Mouse (Mus musculus) T-cell, adult 66 days (primary cell): Measurements from ENCODE around the gene Ifitm10. TPM values are rescaled to one million over a fixed set of nuclear protein-coding genes. Genes with fewer than 3 reads are reported as not detected.

Experiments used
- total RNA-seq, 2 experiments: library from RNA; stranded (reverse); gene quantifications; 3 replicates in 1 of 2; 4 replicates in 1 of 2; pipeline ENCODE4 v1.2.4; 2023

Gene Ifitm10
- 10 to 100 TPM; 17.0 to 21.9 TPM for total RNA-seq

DNA sequence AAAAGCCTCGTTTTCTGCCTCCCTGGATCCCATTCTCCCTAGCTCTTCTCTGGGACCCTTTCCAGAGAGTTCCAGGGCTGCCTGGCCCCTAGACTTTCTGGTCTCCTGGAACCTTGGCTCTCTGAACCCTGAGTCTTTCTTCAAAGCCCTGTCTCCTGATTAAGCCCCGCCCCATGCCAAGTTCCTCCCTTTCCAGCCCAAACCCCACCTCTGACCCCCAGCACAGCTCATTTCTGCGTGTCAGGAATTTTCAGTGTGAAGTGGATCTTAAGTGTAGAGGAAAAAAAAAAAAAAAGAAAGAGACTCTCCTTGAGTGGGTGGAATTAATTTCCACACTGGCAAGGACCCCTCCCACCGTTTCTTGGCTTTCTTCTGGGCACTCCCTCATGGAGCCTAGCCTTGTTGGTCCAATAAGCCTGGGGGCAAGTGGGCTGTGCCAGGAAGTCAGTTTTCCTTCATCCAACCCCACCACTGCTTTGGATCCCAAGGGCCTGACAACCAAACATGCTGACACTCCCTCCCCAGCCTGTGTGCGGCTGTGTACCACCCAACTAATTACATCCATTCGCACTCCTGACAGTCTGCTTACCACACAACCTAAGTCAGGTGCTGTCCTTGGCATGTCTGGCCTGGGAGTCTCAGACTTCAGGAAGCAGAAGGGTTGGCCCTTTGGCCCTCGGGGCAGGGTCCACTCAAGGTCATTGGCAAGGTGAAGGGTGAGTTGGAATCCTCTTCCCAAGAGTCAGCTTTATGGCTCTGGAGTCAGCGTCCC lies at the start of gene Ifitm10:
Ifitm10 (minus strand) TSS at position 113 of the 772 bp plus-strand sequence.

DNA sequence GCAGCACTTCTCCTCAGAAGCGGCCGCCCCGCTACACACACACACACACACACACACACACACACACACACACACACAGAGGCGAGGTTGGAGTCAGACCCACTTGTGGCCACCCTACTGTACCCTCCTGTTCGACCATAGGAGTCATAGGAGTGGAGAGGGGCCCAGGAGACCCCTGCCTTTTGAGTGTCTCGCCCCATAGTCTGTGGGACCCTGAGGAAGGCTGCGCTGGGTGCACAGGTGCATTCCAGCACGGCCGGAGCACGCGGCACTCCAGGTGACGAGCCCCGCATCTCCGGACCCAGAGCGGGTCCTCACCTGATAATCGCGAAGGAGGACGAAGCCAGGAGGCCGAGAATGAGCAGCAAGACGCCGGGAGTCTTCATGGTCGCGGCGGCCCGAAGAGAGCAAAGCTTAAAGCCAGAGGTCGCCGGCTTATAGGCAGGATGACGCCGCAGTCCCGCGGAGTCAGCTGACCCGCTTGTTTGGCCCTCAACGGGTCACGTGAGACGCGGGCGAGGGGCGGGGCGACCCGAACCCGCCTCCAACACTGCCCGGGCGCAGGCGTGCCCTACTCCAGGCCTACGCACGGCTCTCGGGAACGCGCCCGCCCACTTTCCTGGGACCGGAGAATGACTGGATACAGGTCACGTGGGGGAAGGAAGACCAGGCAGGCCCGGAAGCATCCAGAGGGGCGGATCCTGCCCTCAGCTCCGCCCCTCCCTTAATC lies 14.0 kb upstream of the Ifitm10 start, which contains the start of gene Ctsd:
Ctsd (minus strand) TSS at position 620 of the 730 bp plus-strand sequence.

DNA sequence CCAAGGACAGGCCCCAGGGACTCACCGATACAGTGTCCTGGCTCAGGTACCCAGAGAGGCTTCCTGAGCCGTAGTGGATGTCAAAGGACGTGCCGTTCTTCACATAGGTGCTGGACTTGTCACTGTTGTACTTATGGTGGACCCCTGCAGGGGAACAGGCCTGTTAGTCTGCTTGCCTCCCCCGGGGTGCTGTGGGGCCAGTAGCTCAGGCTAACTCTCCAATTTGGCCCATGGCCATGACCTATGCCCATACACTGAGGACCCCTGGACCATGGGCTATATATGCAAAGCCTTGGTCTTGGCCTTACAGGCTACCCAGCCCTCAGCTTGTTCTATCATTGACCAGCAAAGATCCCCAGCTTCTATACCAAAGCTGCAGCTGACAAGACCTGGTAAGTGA lies 9.0 kb upstream of the Ifitm10 start, which contains the start of gene Gm49369:
Gm49369 (minus strand) TSS at position 101 of the 400 bp plus-strand sequence.

DNA sequence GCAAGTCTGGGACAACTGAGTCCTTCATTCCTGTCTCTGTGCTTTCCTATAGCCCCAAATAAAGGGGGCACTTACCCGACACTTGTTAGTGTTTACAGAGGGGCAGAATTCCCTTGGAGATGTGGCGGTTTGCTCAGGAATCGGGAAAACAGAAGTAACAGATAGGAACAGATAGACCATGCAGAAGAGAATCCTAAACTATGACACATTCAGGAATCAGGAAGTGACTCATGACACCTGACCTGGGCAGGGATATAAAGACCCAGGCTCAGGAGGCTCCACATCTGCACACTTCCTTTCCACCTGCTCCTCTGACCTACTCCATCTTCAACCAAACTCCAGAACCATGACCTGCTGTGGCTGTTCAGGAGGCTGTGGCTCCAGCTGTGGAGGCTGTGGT lies 70.3 kb downstream of the Ifitm10 start, which contains the start of gene Krtap5-4:
Krtap5-4 (plus strand) TSS at position 301 of the 400 bp plus-strand sequence.

DNA sequence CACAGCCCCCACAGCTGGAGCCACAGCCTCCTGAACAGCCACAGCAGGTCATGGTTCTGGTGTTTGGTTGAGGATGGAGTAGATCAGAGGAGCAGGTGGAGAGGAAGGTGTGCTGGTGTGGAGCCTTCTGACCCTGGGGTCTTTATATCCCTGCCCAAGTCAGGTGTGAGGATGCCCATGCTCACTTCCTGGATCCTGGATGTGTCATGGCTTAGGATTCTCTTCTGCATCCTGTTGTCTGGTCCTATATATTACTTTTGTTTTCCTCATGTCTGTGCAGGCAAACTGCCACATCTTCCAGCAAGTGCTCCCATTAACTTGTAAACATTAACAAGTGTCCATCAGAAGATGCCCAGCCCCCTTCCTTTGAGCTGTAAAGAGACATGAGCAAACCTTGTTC lies 76.5 kb downstream of the Ifitm10 start, which contains the start of gene Krtap5-1:
Krtap5-1 (minus strand) TSS at position 101 of the 400 bp plus-strand sequence.

Other genes with a start within 250 kb of the Ifitm10 start
- not detected for gene Gm39115, start 237.7 kb downstream of the Ifitm10 start, total RNA-seq
- gene Gm45337, start 229.1 kb downstream of the Ifitm10 start, total RNA-seq = not detected
- not detected for gene Gm29735, start 216.6 kb downstream of the Ifitm10 start, total RNA-seq
- gene Gm4553, start 208.0 kb downstream of the Ifitm10 start, total RNA-seq = not detected
- gene Krtap5-2, start 197.7 kb downstream of the Ifitm10 start, total RNA-seq = not detected
- gene Gm10153, start 183.4 kb downstream of the Ifitm10 start, total RNA-seq = not detected
- not detected for gene Krtap5-3, start 172.4 kb downstream of the Ifitm10 start, total RNA-seq
- not detected for gene Gm7579, start 161.9 kb downstream of the Ifitm10 start, total RNA-seq
- not detected for gene Krtap5-5, start 143.8 kb downstream of the Ifitm10 start, total RNA-seq
- gene Gm40460, start 132.7 kb downstream of the Ifitm10 start, total RNA-seq = not detected
- not detected for gene Gm2431, start 115.4 kb downstream of the Ifitm10 start, total RNA-seq
- not detected for gene Gm4559, start 99.4 kb downstream of the Ifitm10 start, total RNA-seq
- not detected for gene Krtap5-1, start 76.6 kb downstream of the Ifitm10 start, total RNA-seq
- gene Krtap5-4, start 70.2 kb downstream of the Ifitm10 start, total RNA-seq = not detected
- gene Gm49369, start 8.9 kb upstream of the Ifitm10 start, total RNA-seq = 10 to 100 TPM in 1 of 2 experiments, 1 to 10 TPM in 1; 2.6 to 11.5 TPM
- 100 to 1,000 TPM; 244 to 275 TPM for gene Ctsd, start 14.3 kb upstream of the Ifitm10 start, total RNA-seq
- gene Syt8, start 61.1 kb upstream of the Ifitm10 start, total RNA-seq = not detected
- not detected for gene Tnni2, start 68.1 kb upstream of the Ifitm10 start, total RNA-seq
- 100 to 1,000 TPM; 658 to 692 TPM for gene Lsp1, start 87.1 kb upstream of the Ifitm10 start, total RNA-seq
- gene Tnnt3, start 125.1 kb upstream of the Ifitm10 start, total RNA-seq = 10 to 100 TPM; 27.2 to 28.5 TPM
- 10 to 100 TPM; 13.4 to 14.1 TPM for gene Mrpl23, start 158.9 kb upstream of the Ifitm10 start, total RNA-seq